Comparison of ENCODE assay signal across 14 mouse cellular contexts in genomic region chr14:68432111-68432510, GRCm38 (mm10).
"Had no signal": no experiment of that assay in that cellular context is flagged by ENCODE, and none has a peak within 500 bp of the region (broad histone marks: within the 10 kb centered on the region; RNA-seq: fewer than 3 reads in every experiment).

No protein-coding gene starts in this region.

- H3K27ac ChIP-seq: intestine, embryonic 15.5 days; kidney, embryonic 15.5 days; liver, embryonic 13.5 days; lung, embryonic 15.5 days; stomach, embryonic 15.5 days had no signal

- H3K4me1 ChIP-seq: intestine, embryonic 15.5 days; kidney, embryonic 15.5 days; liver, embryonic 13.5 days; lung, embryonic 15.5 days; stomach, embryonic 15.5 days had no signal

- H3K9ac ChIP-seq: intestine, embryonic 15.5 days; kidney, embryonic 15.5 days; liver, embryonic 13.5 days; lung, embryonic 15.5 days; stomach, embryonic 15.5 days had no signal

- H3K36me3 ChIP-seq: intestine, embryonic 15.5 days; kidney, embryonic 15.5 days; liver, embryonic 13.5 days; lung, embryonic 15.5 days; stomach, embryonic 15.5 days had no signal

- DNase-seq: kidney, adult 11 months; kidney, adult 8-10 months; kidney, postnatal 10 days; kidney, postnatal 36 days; liver, embryonic 13.5 days; midbrain, embryonic 14.5 days; right cerebral cortex, postnatal 25 days; spleen, adult 18-20 months; thymus, postnatal 25 days had no signal

- ATAC-seq: intestine, embryonic 15.5 days had no signal

- H3K4me2 ChIP-seq: intestine, embryonic 15.5 days; kidney, embryonic 15.5 days; liver, embryonic 13.5 days; lung, embryonic 15.5 days; midbrain, embryonic 11.5 days; stomach, embryonic 15.5 days had no signal

- H3K9me3 ChIP-seq: intestine, embryonic 15.5 days; kidney, embryonic 15.5 days; liver, embryonic 13.5 days; lung, embryonic 15.5 days; stomach, embryonic 15.5 days had no signal

- H3K27me3 ChIP-seq: intestine, embryonic 15.5 days; kidney, embryonic 15.5 days; liver, embryonic 13.5 days; lung, embryonic 15.5 days; stomach, embryonic 15.5 days had no signal

- H3K4me3 ChIP-seq: intestine, embryonic 15.5 days; kidney, embryonic 15.5 days; liver, embryonic 13.5 days; lung, embryonic 15.5 days; stomach, embryonic 15.5 days had no signal
